Mouse (Mus musculus) E14TG2a.4 (cell line): Measurements from ENCODE around the gene Agbl1.

Source experiments
- CTCF ChIP-seq: conservative IDR thresholded peaks from 2 replicates; pipeline ENCODE4 v1.5.1; 2014; ENCODE audit warnings: low read length
- NANOG ChIP-seq: IDR thresholded peaks from 2 replicates; pipeline ENCODE4 v1.6.1; 2014; ENCODE audit warnings: borderline replicate concordance, low read length, mixed read lengths
- POU5F1 ChIP-seq: IDR thresholded peaks from 2 replicates; pipeline ENCODE4 v1.6.1; 2014; ENCODE audit warnings: low read length, borderline replicate concordance

DNA sequence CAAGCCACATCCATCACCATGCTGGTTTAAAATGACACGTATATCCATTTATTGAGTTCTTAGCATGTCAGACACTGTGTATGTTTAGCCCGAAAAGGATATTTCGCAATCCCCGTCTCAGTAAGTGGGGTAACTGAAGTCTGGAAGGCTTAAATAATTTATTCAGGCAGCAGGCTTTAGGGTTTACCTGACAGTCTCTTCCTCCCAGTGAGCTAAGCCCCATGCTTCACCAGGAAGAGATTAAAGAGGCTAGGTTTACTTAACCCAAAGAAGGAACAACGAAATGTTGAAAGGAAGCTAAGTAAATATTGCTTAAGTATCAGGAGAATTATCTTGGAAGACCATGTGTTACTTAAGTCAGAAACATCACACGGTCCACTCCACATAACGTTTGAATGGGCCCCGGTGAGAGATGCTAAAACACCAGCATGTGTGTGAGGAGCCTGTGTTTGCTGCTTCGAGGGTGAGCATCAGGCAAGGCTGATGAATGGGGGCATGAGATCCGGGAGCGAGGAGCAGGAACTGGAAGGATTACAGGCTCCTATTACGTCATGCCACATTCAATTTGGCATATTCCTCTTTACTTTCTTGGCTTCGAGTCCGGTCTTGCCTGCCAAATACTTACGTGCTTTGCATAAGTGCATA lies 162.7 kb downstream of the Agbl1 start:
- TF ChIP-seq CTCF (no peak), POU5F1 (no peak), NANOG (no peak)
